Mouse (Mus musculus) mouse embryonic stem cell (cell line): ENCODE data around the gene Chdh.

Experiments used
- in situ Hi-C, 2 experiments: fragments of 300-500 bp; cut with MboI; formaldehyde crosslinking; loops; 1 replicate in 1 of 2; 3 replicates in 1 of 2; pipeline ENCODE4 v1.14.3; 2019 to 2020; ENCODE audit warnings: low sequenced_read_pairs in 2 of 2, low pct_unique_long_range_greater_than_20kb in 1 of 2, mixed read lengths in 1 of 2; ENCODE audit not compliant: unreplicated experiment in 1 of 2

Gene Chdh

GRCm38 (mm10) chr14:30009864-30010560, 1.2 kb downstream of the Chdh start:
- in situ Hi-C loops: no loop called here

GRCm38 (mm10) chr14:30011886-30012560, 3.2 kb downstream of the Chdh start:
- in situ Hi-C loops: no loop called here

- in situ Hi-C loops: no loop called here
Observed at GRCm38 (mm10) chr14:30014487-30014886, 5.7 kb downstream of the Chdh start.

GRCm38 (mm10) chr14:30015008-30015407, 6.2 kb downstream of the Chdh start:
- in situ Hi-C loops: no loop called here

GRCm38 (mm10) chr14:30016666-30017065, 7.8 kb downstream of the Chdh start:
- in situ Hi-C loops: no loop called here

- in situ Hi-C loops: no loop called here
Observed at GRCm38 (mm10) chr14:30017794-30018462, 9.1 kb downstream of the Chdh start.

- in situ Hi-C loops: no loop called here
Observed at GRCm38 (mm10) chr14:30018463-30018801, 9.6 kb downstream of the Chdh start.

- in situ Hi-C loops: no loop called here
Observed at GRCm38 (mm10) chr14:30018846-30019245, 10.0 kb downstream of the Chdh start.

- in situ Hi-C loops: no loop called here
Observed at GRCm38 (mm10) chr14:30019375-30019774, 10.6 kb downstream of the Chdh start.

- in situ Hi-C loops: no loop called here
Observed at GRCm38 (mm10) chr14:30019792-30020575, 11.2 kb downstream of the Chdh start.

- in situ Hi-C loops: no loop called here
Observed at GRCm38 (mm10) chr14:30022471-30022870, 13.6 kb downstream of the Chdh start.

- in situ Hi-C loops: no loop called here
Observed at GRCm38 (mm10) chr14:30024387-30024786, 15.6 kb downstream of the Chdh start.

GRCm38 (mm10) chr14:30027378-30027777, 18.6 kb downstream of the Chdh start:
- in situ Hi-C loops: no loop called here

- in situ Hi-C loops: no loop called here
Observed at GRCm38 (mm10) chr14:30033405-30033804, 24.6 kb downstream of the Chdh start.

GRCm38 (mm10) chr14:30038431-30038830, 29.6 kb downstream of the Chdh start:
- in situ Hi-C loops: no loop called here

GRCm38 (mm10) chr14:30039413-30039812, 30.6 kb downstream of the Chdh start:
- in situ Hi-C loops: no loop called here

GRCm38 (mm10) chr14:30041836-30042235, 33.0 kb downstream of the Chdh start:
- in situ Hi-C loops: no loop called here

GRCm38 (mm10) chr14:30043356-30043940, 34.6 kb downstream of the Chdh start:
- in situ Hi-C loops: no loop called here

GRCm38 (mm10) chr14:30045239-30045638, 36.4 kb downstream of the Chdh start:
- in situ Hi-C loops: no loop called here
